Mouse (Mus musculus): ENCODE measurements at regions not wholly inside any gene's neighbourhood (a gene's known extent, or its start where the extent isn't known, plus 50 kb on each side); places are given as distances from the start of the nearest gene placed in this dataset.

DNA sequence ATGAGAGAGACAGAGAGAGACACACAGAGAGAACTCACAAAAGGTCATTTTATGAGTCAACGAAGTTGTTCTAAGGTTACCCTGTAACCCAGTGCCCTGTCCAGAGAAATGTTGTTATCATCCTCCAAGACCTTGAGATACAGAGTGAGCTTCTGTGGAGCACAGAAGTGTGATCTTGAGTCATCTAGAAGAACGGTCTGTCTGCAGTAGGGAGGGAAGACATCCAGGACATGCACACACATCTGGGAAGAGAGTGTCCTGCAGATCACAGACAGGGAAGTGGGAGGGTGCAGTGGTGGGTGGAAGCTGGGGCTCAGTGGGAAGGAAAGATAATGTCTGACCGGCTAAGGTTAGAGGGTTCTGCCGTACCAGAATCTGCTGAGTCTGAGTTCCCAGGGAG is 155.3 kb downstream of the Fam169b start:
- TF ChIP-seq E2F4 (IDR thresholded peaks at IDR 0.05; ENCODE audit: insufficient read depth) (no peak), MYOG (IDR thresholded peaks at IDR 0.05; ENCODE audit: control insufficient read depth in 1 of 3, insufficient read depth in 1 of 3, insufficient read length in 2 of 3, low read depth in 2 of 3) (no peak), POLR2A (IDR thresholded peaks at IDR 0.05; ENCODE audit: insufficient read length, low read depth) (no peak), USF1 (IDR thresholded peaks at IDR 0.05; ENCODE audit: low read depth) (no peak)

Measured in myocyte (in vitro differentiated cells).